Mouse (Mus musculus): ENCODE results near the gene Tmem87a. TPM values are rescaled to one million over a fixed set of nuclear protein-coding genes. Genes with fewer than 3 reads are reported as not detected.

Tmem87a gene
- 10 to 100 TPM; 39.0 to 42.4 TPM for total RNA-seq (2021)

- peak; percentile 84 to 90 for DNase-seq (ENCODE audit: extremely low spot score in 1 of 2, low spot score in 1 of 2)
Observed at GRCm38 (mm10) chr2:120403986-120404822, at the start of gene Tmem87a. TSS of gene Tmem87a (minus strand) at chr2:120404113.

GRCm38 (mm10) chr2:120452600-120452999 lies 48.7 kb upstream of the Tmem87a start:
- DNase-seq (ENCODE audit: extremely low spot score in 1 of 2, low spot score in 1 of 2) = no peak

- no peak for DNase-seq (ENCODE audit: extremely low spot score in 1 of 2, low spot score in 1 of 2)
Observed at GRCm38 (mm10) chr2:120450724-120451123, 46.8 kb upstream of the Tmem87a start.

- DNase-seq (ENCODE audit: extremely low spot score in 1 of 2, low spot score in 1 of 2) = no peak
Observed at GRCm38 (mm10) chr2:120447306-120447705, 43.4 kb upstream of the Tmem87a start.

DNA sequence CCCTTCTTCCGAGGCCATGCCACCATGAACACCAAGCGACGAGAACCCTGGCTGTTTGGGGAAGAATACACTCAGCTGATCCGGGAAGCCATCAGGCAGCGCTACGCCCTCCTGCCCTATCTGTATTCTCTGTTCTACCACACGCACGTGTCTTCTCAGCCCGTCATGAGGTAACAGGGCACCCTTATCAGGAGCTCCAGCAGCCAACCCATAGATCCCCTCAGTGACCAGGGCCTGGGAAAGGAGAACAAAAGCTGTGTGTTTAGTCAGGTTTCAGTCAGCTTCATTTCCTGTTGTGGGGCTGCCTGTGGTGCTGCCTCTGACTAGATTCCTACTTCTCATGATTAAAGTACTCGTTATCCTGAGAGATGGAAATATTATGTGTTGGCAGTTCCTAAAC lies 42.5 kb upstream of the Tmem87a start:
- no peak for DNase-seq (ENCODE audit: extremely low spot score in 1 of 2, low spot score in 1 of 2)

DNA sequence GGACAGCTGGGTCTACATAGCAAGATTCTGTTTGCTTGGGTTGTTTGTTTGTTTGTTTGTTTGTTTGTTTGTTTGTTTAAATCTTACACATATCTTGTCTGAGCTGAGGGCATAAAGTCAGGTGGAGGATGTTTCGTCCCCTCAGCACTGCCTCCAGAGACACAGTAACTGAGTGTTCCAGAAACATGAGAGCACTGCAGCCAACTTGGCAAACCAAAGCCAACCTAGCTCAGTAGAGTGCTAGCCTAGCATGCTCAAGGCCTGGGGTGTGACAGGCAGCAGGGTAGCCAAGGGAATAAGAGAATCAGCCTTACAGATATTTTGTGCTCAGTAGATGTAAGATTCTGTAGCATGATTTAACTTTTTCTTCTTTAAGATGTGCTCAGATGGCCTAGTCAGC lies 40.6 kb upstream of the Tmem87a start:
- DNase-seq (ENCODE audit: extremely low spot score in 1 of 2, low spot score in 1 of 2) = no peak

DNA sequence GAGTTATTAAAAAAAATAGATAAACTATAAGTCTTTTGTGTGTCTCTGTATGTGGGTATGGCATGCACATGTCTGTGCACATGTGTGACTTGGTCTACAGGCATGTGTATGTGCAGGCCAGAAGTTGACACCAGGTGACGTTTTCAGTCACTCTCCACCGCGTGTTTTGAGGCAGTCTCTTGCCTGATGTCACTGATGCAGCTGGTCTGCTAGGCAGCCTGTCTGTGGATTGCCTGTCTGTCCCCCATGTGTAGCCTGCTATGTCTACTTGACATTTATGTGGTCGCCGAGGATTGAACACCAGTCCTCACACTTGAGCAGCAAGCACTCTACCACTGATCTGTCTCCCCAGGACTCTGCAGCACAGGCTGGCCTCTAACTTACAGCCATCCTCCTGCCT lies 20.5 kb upstream of the Tmem87a start:
- no peak for DNase-seq (ENCODE audit: extremely low spot score in 1 of 2, low spot score in 1 of 2)

- DNase-seq (ENCODE audit: extremely low spot score in 1 of 2, low spot score in 1 of 2) = no peak
Observed at GRCm38 (mm10) chr2:120414738-120415414, 11.0 kb upstream of the Tmem87a start.

DNA sequence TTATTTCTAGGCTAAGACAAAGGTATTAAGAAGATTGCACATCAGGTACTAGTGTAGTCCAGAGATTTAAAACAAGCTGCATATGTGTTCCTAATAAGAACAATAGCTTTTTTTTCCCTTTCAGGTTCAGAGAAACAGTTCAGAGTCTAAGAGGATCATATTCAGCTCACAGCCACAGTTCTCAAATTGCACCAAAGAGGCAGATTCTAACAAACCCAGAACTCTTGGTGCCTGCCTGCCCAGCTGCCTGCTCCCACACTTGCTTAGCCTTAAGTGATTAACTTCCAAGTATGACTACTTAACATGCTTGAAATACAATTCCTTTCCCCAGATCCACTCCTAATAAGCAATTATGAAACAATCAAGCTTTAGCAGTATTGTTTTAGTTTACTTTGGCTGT lies 10.2 kb upstream of the Tmem87a start:
- DNase-seq (ENCODE audit: extremely low spot score in 1 of 2, low spot score in 1 of 2) = no peak

DNA sequence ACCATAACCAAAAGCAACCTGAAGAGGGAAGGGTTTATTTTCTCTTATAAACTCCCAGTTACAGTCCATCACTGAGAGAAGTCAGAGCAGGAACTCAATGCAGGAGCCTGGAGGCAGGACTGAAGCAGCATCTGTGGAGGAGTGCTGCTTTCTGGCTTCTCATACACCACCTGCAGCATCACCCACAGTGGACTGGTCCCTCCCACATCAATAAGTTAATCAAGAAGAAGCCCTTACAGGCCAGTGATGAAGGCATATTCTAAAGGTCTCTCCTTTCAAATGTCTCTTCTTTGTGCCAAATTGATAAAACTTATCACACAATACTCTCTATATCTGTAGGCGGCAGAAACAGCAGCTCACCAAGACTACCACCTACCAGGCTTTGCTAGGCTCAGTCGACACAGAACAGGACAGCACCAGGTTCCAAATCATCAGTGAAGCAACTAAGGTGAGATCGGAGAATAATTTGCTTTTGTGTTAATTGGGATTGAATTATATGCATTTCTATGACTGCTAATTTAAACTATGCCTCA lies 7.2 kb upstream of the Tmem87a start:
- no peak for DNase-seq (ENCODE audit: extremely low spot score in 1 of 2, low spot score in 1 of 2)

DNA sequence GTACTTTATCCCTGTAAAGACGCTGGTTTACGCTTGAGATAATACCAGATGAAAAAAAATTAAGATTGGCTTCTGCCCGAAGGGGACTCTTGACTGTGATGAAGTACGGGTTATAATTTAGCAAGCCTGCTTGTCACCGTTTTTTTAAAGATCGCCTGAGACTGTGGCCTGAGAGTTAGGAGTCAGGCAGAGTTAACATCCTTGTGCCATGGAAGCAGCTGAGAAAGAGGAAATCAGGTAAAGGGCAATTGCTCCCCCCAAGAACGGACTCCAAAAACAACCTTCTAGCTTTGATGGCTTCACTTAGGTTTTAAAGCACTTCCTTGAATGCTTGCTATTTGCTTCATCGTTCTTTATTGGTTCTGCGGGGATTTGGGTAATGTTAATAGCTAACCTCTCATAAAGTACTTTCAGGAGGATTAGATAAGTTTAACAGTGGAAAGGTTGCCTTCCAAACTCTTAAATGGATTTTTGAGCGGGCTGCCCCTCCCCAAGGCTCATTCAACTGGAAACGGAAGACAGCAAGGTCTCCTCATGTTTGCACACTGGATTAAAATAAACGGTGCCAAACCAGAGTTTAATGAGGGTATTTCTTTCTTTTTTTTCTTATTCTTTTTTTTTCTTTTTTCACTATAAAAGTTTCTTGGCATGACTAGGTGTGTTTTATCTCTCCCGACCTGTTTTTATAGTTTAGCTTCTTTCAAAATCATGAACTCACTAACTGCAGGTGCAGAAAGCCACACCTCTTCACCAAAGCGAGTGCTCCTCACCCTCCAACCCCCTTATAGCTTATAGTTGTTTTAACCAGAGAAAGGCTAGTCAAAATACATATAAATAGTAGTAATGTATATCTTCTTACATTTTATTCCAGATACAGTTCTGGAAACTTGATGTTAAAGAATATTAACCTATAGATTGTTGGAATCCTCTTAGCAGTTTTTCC lies 1.2 kb upstream of the Tmem87a start:
- DNase-seq (ENCODE audit: extremely low spot score in 1 of 2, low spot score in 1 of 2) = no peak

- no peak for DNase-seq (ENCODE audit: extremely low spot score in 1 of 2, low spot score in 1 of 2)
Observed at GRCm38 (mm10) chr2:120403653-120403985, 294 bp downstream of the Tmem87a start, which contains the start of gene Ganc. TSS of gene Ganc (plus strand) at chr2:120403896.

- no peak for DNase-seq (ENCODE audit: extremely low spot score in 1 of 2, low spot score in 1 of 2)
Observed at GRCm38 (mm10) chr2:120402813-120403212, 1.1 kb downstream of the Tmem87a start.

DNA sequence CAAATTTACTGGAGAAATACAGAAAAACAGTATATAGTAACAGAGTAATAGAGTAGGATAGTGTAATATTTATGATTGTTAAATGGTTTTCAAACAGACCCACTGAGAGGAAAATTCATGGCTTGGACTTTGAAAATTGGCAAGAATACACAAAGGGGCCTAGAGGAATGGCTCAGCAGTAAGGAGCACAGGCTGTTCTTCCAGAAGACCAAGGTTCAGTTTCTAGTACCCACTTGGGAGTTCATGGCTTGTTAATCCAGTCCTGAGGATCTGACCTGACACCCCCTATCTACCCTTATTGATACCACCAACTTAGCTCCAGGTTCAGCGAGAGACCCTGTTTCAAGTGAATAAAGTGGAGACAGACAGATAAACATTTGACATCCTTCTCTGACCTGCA lies 6.0 kb downstream of the Tmem87a start:
- DNase-seq (ENCODE audit: extremely low spot score in 1 of 2, low spot score in 1 of 2) = no peak

- DNase-seq (ENCODE audit: extremely low spot score in 1 of 2, low spot score in 1 of 2) = no peak
Observed at GRCm38 (mm10) chr2:120392406-120392805, 11.5 kb downstream of the Tmem87a start.

- no peak for DNase-seq (ENCODE audit: extremely low spot score in 1 of 2, low spot score in 1 of 2)
Observed at GRCm38 (mm10) chr2:120390934-120391333, 13.0 kb downstream of the Tmem87a start.

GRCm38 (mm10) chr2:120389376-120389775 lies 14.5 kb downstream of the Tmem87a start:
- DNase-seq (ENCODE audit: extremely low spot score in 1 of 2, low spot score in 1 of 2) = no peak

DNA sequence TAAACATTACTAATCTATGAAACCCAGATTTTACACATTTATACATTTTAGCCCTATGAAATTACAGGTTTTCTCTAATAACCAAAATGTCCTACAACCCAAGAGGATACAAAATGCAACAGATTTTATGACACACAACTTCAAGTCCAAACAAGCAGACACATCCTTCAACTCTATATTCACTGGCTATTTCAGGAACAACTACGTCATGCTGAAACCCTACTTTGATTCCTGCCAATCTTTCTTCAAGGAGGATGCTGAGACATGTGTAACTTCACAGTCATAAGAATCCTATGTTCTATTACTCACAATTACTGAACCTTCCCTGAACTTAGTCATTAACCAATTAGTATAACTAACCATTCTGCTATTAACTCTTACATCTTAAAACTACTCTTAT lies 16.6 kb downstream of the Tmem87a start:
- no peak for DNase-seq (ENCODE audit: extremely low spot score in 1 of 2, low spot score in 1 of 2)

DNA sequence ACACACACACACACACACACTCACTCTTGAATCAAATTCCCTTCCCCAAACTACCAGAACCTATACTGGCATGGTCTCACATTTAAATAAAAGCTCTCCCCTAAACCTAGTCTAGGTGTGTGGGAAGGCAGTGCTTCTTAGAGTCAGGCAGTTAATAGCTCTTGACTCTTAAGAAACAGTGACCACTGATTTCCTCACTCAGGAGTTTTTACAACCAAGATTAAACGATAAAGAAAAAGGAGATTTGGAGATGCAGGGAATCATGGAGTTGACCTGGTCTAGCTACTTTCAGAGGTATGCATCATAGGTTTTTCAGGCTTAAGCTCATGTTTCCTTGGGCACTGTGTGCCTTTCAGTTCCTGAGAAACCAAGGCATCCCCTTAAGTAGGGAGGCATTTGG lies 17.6 kb downstream of the Tmem87a start:
- DNase-seq (ENCODE audit: extremely low spot score in 1 of 2, low spot score in 1 of 2) = no peak

DNA sequence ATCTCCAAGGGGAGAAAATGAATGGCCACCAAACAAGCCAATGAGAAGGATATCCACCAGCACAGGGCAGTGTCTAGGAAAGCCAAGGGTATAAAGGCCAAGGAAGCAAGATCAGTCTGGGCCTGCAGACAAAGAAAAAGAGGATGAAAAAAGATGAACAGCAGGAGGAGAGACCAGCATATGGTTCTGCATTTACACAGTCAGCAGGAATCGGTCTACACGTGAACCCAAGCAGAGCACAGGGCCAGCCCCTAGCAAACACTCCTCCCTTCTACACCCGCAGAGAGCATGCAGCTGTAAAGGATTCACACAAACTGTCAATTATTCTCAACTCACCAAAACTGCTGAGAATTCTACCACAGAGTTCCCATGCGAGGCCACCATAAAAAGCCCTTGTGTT lies 30.1 kb downstream of the Tmem87a start:
- DNase-seq (ENCODE audit: extremely low spot score in 1 of 2, low spot score in 1 of 2) = no peak

All from layer of hippocampus, postnatal 25 days (tissue).